Mouse (Mus musculus) thymus, adult 2 months (tissue): Measurements from ENCODE around the gene Mycbpap.

Experiments
- CTCF ChIP-seq: fragments of 200-500 bp; IDR thresholded peaks from 2 replicates; pipeline ENCODE4 v1.5.1; 2012; ENCODE audit warnings: mild to moderate bottlenecking, control low read depth, low read length, moderate library complexity, borderline replicate concordance; ENCODE audit not compliant: control insufficient read depth, poor library complexity, insufficient read depth; ENCODE audit errors: extremely low read depth
- POLR2A ChIP-seq: fragments of 200-500 bp; IDR thresholded peaks from 2 replicates; pipeline ENCODE4 v1.6.1; 2012; ENCODE audit warnings: mild to moderate bottlenecking, low read length, control low read depth, moderate library complexity; ENCODE audit not compliant: control insufficient read depth, poor library complexity, insufficient read depth; ENCODE audit errors: extremely low read depth

DNA sequence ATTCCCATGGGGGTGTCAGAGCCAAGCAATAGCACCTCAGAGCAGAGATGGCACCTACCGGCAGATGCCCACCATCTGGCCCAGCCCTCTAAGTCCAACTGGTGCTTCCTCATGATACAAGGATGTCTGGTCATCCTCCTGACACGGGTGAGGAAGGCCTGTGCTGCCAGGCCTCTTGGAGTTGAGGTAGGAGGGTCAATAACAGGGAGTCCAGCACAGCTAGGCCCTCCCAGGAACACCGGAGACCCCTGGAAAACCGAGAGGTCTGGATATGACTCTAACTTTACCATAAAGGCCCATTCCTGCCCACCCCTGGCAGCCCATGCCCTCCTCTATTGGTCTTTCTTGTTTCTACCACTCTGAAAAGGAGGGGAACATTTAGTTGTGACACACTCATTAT lies 20.9 kb upstream of the Mycbpap start:
- TF ChIP-seq POLR2A: no peak
- no peak for TF ChIP-seq CTCF
